Mouse (Mus musculus) stomach, embryonic 14.5 days (tissue): ENCODE results near the gene Ptpn13. TPM values are rescaled to one million over a fixed set of nuclear protein-coding genes. Genes with fewer than 3 reads are reported as not detected.

Experiments
- ATAC-seq: fragments of 200-750 bp; cut with Nextera tagmentation; 2 replicates; pipeline ENCODE4 v1.8.0; 2017; ENCODE audit warnings: low read depth, moderate TSS enrichment; ENCODE audit not compliant: insufficient number of reproducible peaks, insufficient read depth, low FRiP score
- H3K27ac ChIP-seq: fragments of 300-500 bp; sonication (generic); 2 replicates; pipeline ENCODE4 v1.5.1; 2014; ENCODE audit warnings: mild to moderate bottlenecking, low read length, moderate library complexity, mixed read lengths
- H3K27me3 ChIP-seq: fragments of 300-500 bp; sonication (generic); 2 replicates; pipeline ENCODE4 v1.6.1; 2014; ENCODE audit warnings: low read length, control low read depth, mixed read lengths; ENCODE audit not compliant: control insufficient read depth, insufficient read depth
- H3K36me3 ChIP-seq: fragments of 300-500 bp; sonication (generic); 2 replicates; pipeline ENCODE4 v1.6.1; 2014; ENCODE audit warnings: mild to moderate bottlenecking, control low read depth, low read length, moderate library complexity, mixed read lengths; ENCODE audit not compliant: control insufficient read depth, insufficient read depth
- H3K4me1 ChIP-seq: fragments of 300-500 bp; sonication (generic); 2 replicates; pipeline ENCODE4 v1.6.1; 2014; ENCODE audit warnings: low read length, control low read depth, mixed read lengths; ENCODE audit not compliant: control insufficient read depth, insufficient read depth
- H3K4me2 ChIP-seq: fragments of 300-500 bp; sonication (generic); replicated peaks from 2 replicates; pipeline ENCODE4 v1.6.1; 2014; ENCODE audit warnings: low read depth, low read length, control low read depth
- H3K4me3 ChIP-seq: fragments of 300-500 bp; sonication (generic); 2 replicates; pipeline ENCODE4 v1.5.1; 2014; ENCODE audit warnings: low read depth, low read length, control low read depth
- H3K9ac ChIP-seq: fragments of 300-500 bp; sonication (generic); replicated peaks from 2 replicates; pipeline ENCODE4 v1.6.1; 2014; ENCODE audit warnings: low read depth, mild to moderate bottlenecking, control low read depth, low read length, moderate library complexity, mixed read lengths
- H3K9me3 ChIP-seq: fragments of 300-500 bp; sonication (generic); 2 replicates; pipeline ENCODE4 v1.6.1; 2016; ENCODE audit warnings: low read depth, low read length, control low read depth; ENCODE audit not compliant: control insufficient read depth
- WGBS: fragments of 180-500 bp; shearing (Covaris S2); extraction: QIAGEN DNeasy Blood & Tissue Kit; methylation state at CpG from one replicate; pipeline ENCODE4 v1.1.7; 2014; 5-methylcytosine and 5-hydroxymethylcytosine counted together
- polyA plus RNA-seq: library from polyadenylated mRNA; unstranded; fragments of >200 nt; fragmentation: Nextera tagmentation; extraction: Ambion mirVana; gene quantifications from 2 replicates; pipeline ENCODE4 v1.2.1, GENCODE M21; 2014

Gene Ptpn13
- polyA plus RNA-seq, 1 experiment from 2014 or later: 28.5 TPM

DNA sequence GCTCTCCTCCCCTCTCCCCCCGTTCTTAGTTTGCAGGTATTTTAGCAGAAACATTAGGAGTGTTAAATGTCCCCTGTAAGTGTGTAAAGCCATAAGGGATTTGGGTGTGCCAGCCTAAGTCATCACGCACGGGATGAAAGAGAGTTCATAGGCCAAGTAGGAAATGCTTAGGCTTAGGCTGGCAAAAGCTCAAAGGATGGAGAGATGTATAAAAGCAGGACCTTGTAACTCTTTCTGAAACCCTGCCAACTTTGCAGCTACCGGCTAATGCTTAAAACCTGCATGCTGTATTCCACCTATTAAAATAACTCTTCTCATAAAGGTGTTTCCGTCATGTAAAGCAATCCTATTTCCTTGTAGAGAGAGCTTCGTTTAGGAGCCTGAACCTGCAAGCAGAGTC is 115.6 kb downstream of the Ptpn13 start:
- no peak for ATAC-seq
- Histone ChIP-seq H3K9me3 (no peaks in the 10 kb centered on the region), H3K4me1 (no peaks in the 10 kb centered on the region), H3K36me3 (peaks cover 9% of the 10 kb centered on the region; the same call in 1 of the 2 replicates), H3K27ac (no peak overlapping the region), H3K4me3 (no peak overlapping the region), H3K27me3 (no peaks in the 10 kb centered on the region), H3K4me2 (no peak overlapping the region), H3K9ac (no peak overlapping the region)
- 70% methylated on average over 6 of the region's 6 CpGs for WGBS

- no peaks in the 10 kb centered on the region for H3K27me3 ChIP-seq
- H3K27ac ChIP-seq: no peak overlapping the region
- H3K4me3 ChIP-seq: no peak overlapping the region
- no peak overlapping the region for H3K4me2 ChIP-seq
- ATAC-seq: no peak
- H3K4me1 ChIP-seq: no peaks in the 10 kb centered on the region
- 77% methylated on average over 10 of the region's 10 CpGs for WGBS
- peaks cover 9% of the 10 kb centered on the region; the same call in 1 of the 2 replicates for H3K36me3 ChIP-seq
- H3K9ac ChIP-seq: no peak overlapping the region
- H3K9me3 ChIP-seq: no peaks in the 10 kb centered on the region
These were observed 116.1 kb downstream of the Ptpn13 start for GRCm38 (mm10) chr5:103541136-103541535.

DNA sequence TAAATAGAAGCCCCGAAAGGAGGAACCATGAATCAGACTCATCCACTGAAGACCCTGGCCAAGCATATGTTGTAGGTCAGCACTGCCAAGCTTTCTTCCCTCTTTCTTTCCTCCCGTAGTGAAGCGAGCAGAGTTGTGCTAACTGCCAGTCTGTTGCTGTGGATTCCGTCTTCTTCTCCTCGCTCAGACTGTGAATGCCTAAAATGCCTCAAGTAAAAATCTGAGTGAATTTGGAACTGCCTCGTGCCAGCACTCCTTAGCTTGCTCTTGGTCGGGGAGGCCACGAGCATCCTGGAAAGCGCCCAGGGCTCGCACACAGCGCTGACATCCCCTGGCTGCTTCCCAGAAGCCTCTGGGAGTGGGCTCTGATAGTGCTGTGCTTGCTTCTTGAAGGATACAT is 116.5 kb downstream of the Ptpn13 start:
- Histone ChIP-seq H3K9me3 (no peaks in the 10 kb centered on the region), H3K27ac (no peak overlapping the region), H3K4me2 (no peak overlapping the region), H3K36me3 (peaks cover 8% of the 10 kb centered on the region; the same call in 1 of the 2 replicates), H3K4me1 (no peaks in the 10 kb centered on the region), H3K27me3 (no peaks in the 10 kb centered on the region), H3K4me3 (no peak overlapping the region), H3K9ac (no peak overlapping the region)
- no peak for ATAC-seq
- WGBS: 86% methylated on average over 11 of the region's 11 CpGs

DNA sequence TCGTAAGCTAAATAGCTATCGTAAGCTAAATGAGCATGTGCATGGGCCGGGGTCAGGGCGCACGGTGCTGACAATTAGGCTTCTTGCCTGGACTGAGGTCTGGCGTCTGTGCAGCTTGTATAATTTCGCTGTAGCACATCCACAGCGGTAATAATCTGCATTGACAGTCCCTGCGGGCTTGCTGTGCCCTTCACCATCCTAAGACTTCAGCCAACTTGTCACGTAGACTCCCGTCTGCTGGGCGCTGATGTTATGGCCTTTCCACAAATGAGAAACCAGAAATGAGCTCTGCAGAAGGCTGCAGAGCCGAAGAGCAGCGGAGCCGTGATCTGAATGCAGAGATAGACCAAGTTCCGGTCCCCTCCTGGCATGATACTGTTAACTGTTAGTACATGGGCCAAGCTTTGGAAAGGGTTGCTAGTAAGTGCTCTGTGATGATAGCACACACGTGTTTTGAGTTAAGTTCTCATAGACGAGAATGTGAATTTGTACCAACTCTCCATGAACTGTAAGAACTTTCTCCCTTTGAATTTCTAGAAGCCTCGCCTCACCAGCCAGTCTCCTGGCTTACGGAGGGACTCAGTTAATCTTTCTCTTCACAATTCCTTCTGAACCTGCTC is 120.5 kb downstream of the Ptpn13 start:
- no peaks in the 10 kb centered on the region for H3K9me3 ChIP-seq
- H3K9ac ChIP-seq: no peak overlapping the region
- H3K4me3 ChIP-seq: no peak overlapping the region
- ATAC-seq: no peak
- WGBS: 93% methylated on average over 20 of the region's 20 CpGs
- H3K4me1 ChIP-seq: no peaks in the 10 kb centered on the region
- H3K27ac ChIP-seq: no peak overlapping the region
- peaks cover 3% of the 10 kb centered on the region; the same call in 1 of the 2 replicates for H3K36me3 ChIP-seq
- H3K27me3 ChIP-seq: no peaks in the 10 kb centered on the region
- no peak overlapping the region for H3K4me2 ChIP-seq

- Histone ChIP-seq H3K4me3 (no peak overlapping the region), H3K4me2 (no peak overlapping the region), H3K4me1 (no peaks in the 10 kb centered on the region), H3K36me3 (peaks cover 26% of the 10 kb centered on the region), H3K27me3 (no peaks in the 10 kb centered on the region), H3K9me3 (no peaks in the 10 kb centered on the region), H3K9ac (no peak overlapping the region), H3K27ac (no peak overlapping the region)
- no peak for ATAC-seq
- WGBS: 93% methylated on average over 16 of the region's 16 CpGs
These were observed 129.8 kb downstream of the Ptpn13 start for GRCm38 (mm10) chr5:103554769-103555168.

DNA sequence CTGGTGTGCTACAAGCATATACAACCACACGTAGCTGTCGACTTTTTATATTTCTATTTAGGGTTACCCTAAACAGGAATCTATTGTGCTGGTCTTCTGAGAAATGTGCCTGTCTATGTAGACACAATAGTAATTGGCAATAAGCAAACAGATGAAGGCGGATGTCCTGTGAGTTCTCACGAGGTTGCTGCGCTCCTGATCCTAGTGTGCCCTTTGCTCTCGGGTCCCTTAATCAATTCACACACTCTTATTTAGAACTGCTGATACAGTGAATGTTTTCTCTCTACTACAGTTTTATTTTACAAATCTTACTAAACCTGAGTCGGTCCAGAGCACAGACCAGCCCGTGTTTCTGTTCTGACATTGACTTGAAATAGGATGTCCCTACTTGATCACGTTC is 135.6 kb downstream of the Ptpn13 start:
- 94% methylated on average over 9 of the region's 9 CpGs for WGBS

DNA sequence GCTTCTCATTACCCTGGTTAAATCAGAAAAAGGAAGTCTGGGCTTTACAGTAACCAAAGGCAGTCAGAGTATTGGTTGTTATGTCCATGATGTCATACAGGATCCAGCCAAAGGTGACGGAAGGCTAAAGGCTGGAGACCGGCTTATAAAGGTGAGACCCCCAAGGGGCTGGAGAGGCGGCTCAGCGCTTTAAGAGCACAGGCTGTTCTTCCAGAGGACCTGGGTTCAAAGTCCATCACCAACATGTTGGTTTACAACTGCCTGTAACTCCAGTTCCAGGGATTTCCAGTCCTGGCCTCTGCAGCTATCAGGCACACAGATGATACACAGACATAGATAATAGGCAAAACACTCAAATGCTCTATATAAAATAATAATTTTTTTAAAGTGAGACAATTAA is 143.0 kb downstream of the Ptpn13 start:
- Histone ChIP-seq H3K4me3 (no peak overlapping the region), H3K27ac (no peak overlapping the region), H3K9ac (no peak overlapping the region), H3K4me2 (no peak overlapping the region), H3K9me3 (no peaks in the 10 kb centered on the region), H3K4me1 (no peaks in the 10 kb centered on the region), H3K36me3 (peaks cover 6% of the 10 kb centered on the region), H3K27me3 (no peaks in the 10 kb centered on the region)
- no peak for ATAC-seq
- WGBS: 85% methylated on average over 4 of the region's 4 CpGs

More for the DNA sequence above, 135.6 kb downstream of the Ptpn13 start:
- Histone ChIP-seq H3K9ac (no peak overlapping the region), H3K9me3 (no peaks in the 10 kb centered on the region), H3K27me3 (no peaks in the 10 kb centered on the region), H3K4me1 (no peaks in the 10 kb centered on the region), H3K36me3 (peaks cover 29% of the 10 kb centered on the region), H3K4me3 (no peak overlapping the region), H3K27ac (no peak overlapping the region), H3K4me2 (no peak overlapping the region)
- no peak for ATAC-seq

DNA sequence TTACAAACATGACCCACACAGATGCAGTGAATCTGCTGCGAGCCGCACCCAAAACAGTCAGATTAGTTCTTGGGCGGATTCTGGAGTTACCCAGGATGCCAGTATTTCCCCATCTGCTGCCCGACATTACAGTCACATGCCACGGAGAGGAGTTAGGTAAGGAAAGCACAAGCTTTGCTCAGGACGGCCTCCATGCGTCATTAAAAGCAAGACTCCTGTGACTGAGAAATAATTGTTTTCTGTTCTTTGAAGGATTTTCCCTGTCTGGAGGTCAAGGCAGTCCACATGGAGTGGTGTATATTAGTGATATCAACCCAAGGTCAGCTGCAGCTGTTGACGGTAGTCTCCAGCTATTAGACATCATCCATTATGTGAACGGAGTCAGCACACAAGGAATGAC is 144.5 kb downstream of the Ptpn13 start:
- H3K4me1 ChIP-seq: no peaks in the 10 kb centered on the region
- H3K36me3 ChIP-seq: peaks cover 12% of the 10 kb centered on the region
- no peak overlapping the region for H3K4me2 ChIP-seq
- no peaks in the 10 kb centered on the region for H3K9me3 ChIP-seq
- no peak overlapping the region for H3K27ac ChIP-seq
- H3K27me3 ChIP-seq: no peaks in the 10 kb centered on the region
- WGBS: 84% methylated on average over 9 of the region's 9 CpGs
- H3K4me3 ChIP-seq: no peak overlapping the region
- no peak overlapping the region for H3K9ac ChIP-seq
- ATAC-seq: no peak
